17 mouse cellular contexts compared by ENCODE assay signal in the genomic region with DNA sequence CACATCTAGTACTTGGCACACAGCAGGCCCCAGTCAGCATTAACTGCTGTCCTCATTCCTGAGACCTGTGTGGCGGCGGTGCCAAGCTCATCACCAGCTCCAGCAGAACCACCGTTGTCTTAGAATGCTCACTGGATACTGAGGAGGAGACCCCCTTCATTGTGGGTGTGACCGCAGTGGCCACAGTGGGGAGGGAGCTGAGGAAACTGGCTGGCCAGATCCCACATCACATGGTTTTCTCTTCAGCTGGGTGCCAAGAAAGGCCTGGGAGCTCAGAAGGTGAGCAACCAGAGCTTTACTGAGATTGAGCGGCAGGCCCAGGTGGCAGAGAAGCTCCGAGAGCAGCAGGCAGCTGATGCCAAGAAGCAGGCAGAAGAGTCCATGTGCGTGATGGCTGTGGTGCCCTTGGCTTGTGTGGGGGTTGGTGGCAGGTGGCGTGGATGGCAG. TPM values are rescaled to one million over a fixed set of nuclear protein-coding genes. Genes with fewer than 3 reads are reported as not detected.
DNase-seq lines count a peak whose midpoint lies in the region; ATAC-seq and TF ChIP-seq lines count a peak whose summit lies in the region.
"Had no signal": no experiment of that assay in that cellular context is flagged by ENCODE, and none has a peak within 500 bp of the region (broad histone marks: within the 10 kb centered on the region; RNA-seq: fewer than 3 reads in every experiment).

No protein-coding gene starts in this region.

- no peak for TF ChIP-seq POLR2A in myocyte (IDR thresholded peaks at IDR 0.05; ENCODE audit: insufficient read length, low read depth)

- H3K4me2 ChIP-seq in intestine, embryonic 15.5 days (replicated peaks): no peak overlapping the region
- H3K4me2 ChIP-seq in intestine, postnatal 0 days (replicated peaks; ENCODE audit: low read depth): no peak overlapping the region
- no peak overlapping the region for H3K4me2 ChIP-seq in myocyte (ENCODE audit: low read depth)
- H3K4me2 ChIP-seq: forebrain, embryonic 13.5 days; hindbrain, embryonic 13.5 days; neural tube, embryonic 12.5 days had no signal

- intact Hi-C loops in heart, postnatal 14 days (cut with DNase I): loop anchor here (10.0 kb wide), 1 partner anchor 155 kb away; the partner anchor contains the start of gene Mybpc3

- TF ChIP-seq CTCF in intestine, postnatal 0 days (IDR thresholded peaks at IDR 0.05; ENCODE audit: low read depth): no peak

- no peaks in the 10 kb centered on the region for H3K27me3 ChIP-seq in intestine, embryonic 15.5 days (replicated peaks)
- no peaks in the 10 kb centered on the region for H3K27me3 ChIP-seq in intestine, postnatal 0 days (replicated peaks; ENCODE audit: control insufficient read depth, insufficient read depth, low read length)
- H3K27me3 ChIP-seq in myocyte (ENCODE audit: control insufficient read depth, insufficient read depth, insufficient read length): no peaks in the 10 kb centered on the region
- H3K27me3 ChIP-seq: forebrain, embryonic 13.5 days; hindbrain, embryonic 13.5 days; megakaryocyte, embryonic 14.5 days; neural tube, embryonic 12.5 days had no signal

- H3K4me1 ChIP-seq in intestine, embryonic 15.5 days (replicated peaks): peaks cover 3% of the 10 kb centered on the region
- no peaks in the 10 kb centered on the region for H3K4me1 ChIP-seq in intestine, postnatal 0 days (replicated peaks; ENCODE audit: control insufficient read depth, insufficient read depth, low read length)

- no peak overlapping the region for H3K9ac ChIP-seq in intestine, embryonic 15.5 days
- H3K9ac ChIP-seq in intestine, postnatal 0 days (ENCODE audit: low read depth, low read length): no peak overlapping the region
- H3K9ac ChIP-seq: forebrain, embryonic 13.5 days; hindbrain, embryonic 13.5 days; neural tube, embryonic 12.5 days had no signal

- peak; percentile 84 for DNase-seq in cerebellum, adult 9-10 months
- peak; percentile 83 for DNase-seq in gastrocnemius, postnatal 25 days
- DNase-seq in adrenal gland, postnatal 4 days (ENCODE audit: low spot score in 2 of 2): no peak
- no peak for DNase-seq in embryo, embryonic 10 days (ENCODE audit: low spot score)
- no peak for DNase-seq in heart, postnatal 14 days
- DNase-seq: adrenal gland, postnatal 14 days; B cell, adult 2 months had no signal

- no peak overlapping the region for H3ac ChIP-seq in myocyte (ENCODE audit: control insufficient read depth, insufficient read length)

- H3K79me2 ChIP-seq in myocyte (ENCODE audit: control insufficient read depth, insufficient read depth): peaks cover 27% of the 10 kb centered on the region

- no peaks in the 10 kb centered on the region for H3K9me3 ChIP-seq in intestine, embryonic 15.5 days
- no peaks in the 10 kb centered on the region for H3K9me3 ChIP-seq in intestine, postnatal 0 days (ENCODE audit: control insufficient read depth)
- H3K9me3 ChIP-seq: forebrain, embryonic 13.5 days; hindbrain, embryonic 13.5 days; megakaryocyte, embryonic 14.5 days; neural tube, embryonic 12.5 days had no signal

- H3K4me3 ChIP-seq in intestine, embryonic 15.5 days (replicated peaks): no peak overlapping the region
- H3K4me3 ChIP-seq in intestine, postnatal 0 days (ENCODE audit: low read depth, low read length): no peak overlapping the region
- no peak overlapping the region for H3K4me3 ChIP-seq in myocyte
- H3K4me3 ChIP-seq: forebrain, embryonic 13.5 days; hindbrain, embryonic 13.5 days; megakaryocyte, embryonic 14.5 days; neural tube, embryonic 12.5 days had no signal

- no peak for ATAC-seq in intestine, embryonic 15.5 days
- no peak for ATAC-seq in intestine, postnatal 0 days
- ATAC-seq: forebrain, embryonic 13.5 days; intestine, embryonic 16.5 days; lung, postnatal 0 days had no signal

- H3K36me3 ChIP-seq in intestine, embryonic 15.5 days: peaks cover 56% of the 10 kb centered on the region
- H3K36me3 ChIP-seq in intestine, postnatal 0 days (ENCODE audit: control insufficient read depth, insufficient read depth): peaks cover 67% of the 10 kb centered on the region
- H3K36me3 ChIP-seq in myocyte (ENCODE audit: control insufficient read depth, insufficient read depth): peaks cover 61% of the 10 kb centered on the region

- 93% methylated on average over 8 of the region's 8 CpGs for WGBS in intestine, embryonic 15.5 days
- WGBS in intestine, postnatal 0 days: 93% methylated on average over 8 of the region's 8 CpGs

- 0 out of 2 replicates have a peak overlapping the region, but pooled peaks have one; percentile 22 for H3K27ac ChIP-seq in intestine, embryonic 15.5 days
- H3K27ac ChIP-seq in intestine, postnatal 0 days (ENCODE audit: low read depth, low read length): no peak overlapping the region
- H3K27ac ChIP-seq: forebrain, embryonic 13.5 days; hindbrain, embryonic 13.5 days; kidney, postnatal 0 days; neural tube, embryonic 12.5 days had no signal

TF ChIP-seq in myocyte, 11 proteins besides CTCF, POLR2A, EP300 and RAD21:
- TF ChIP-seq TCF3 (IDR thresholded peaks at IDR 0.05; ENCODE audit: insufficient read length, low read depth): no peak
- peak in 2 of 3 experiments; percentile 50 to 57 for TF ChIP-seq MYOD1 (IDR thresholded peaks at IDR 0.05; ENCODE audit: control insufficient read depth in 1 of 3, insufficient read length in 2 of 3, low read depth in 2 of 3)

RNA-seq across cellular contexts. Expression of gene Arfgap2, which starts 4.9 kb away (rescaled TPM):
- 72.0 and 75.6 TPM in 2 replicates for polyA plus RNA-seq in intestine, embryonic 15.5 days (2015; fragmentation: Nextera tagmentation; extraction: Ambion mirVana)
- 37.6 and 39.0 TPM in 2 replicates for polyA plus RNA-seq in intestine, postnatal 0 days (2015; fragmentation: Nextera tagmentation; extraction: Ambion mirVana)
- total RNA-seq in gastrocnemius, postnatal 25 days (2021): 100 to 1,000 TPM; 100 to 119 TPM
- polyA plus RNA-seq in myocyte (2012; fragmentation: generic; extraction: Trizol): 60.4 TPM
- total RNA-seq in adrenal gland, postnatal 4 days (2021): 100 to 1,000 TPM; 112 to 119 TPM
- total RNA-seq in heart, postnatal 14 days (2021): 10 to 100 TPM; 59.2 to 62.4 TPM

RNA-seq across cellular contexts. Expression of gene Pacsin3, which starts 14.0 kb away (rescaled TPM):
- 21.3 and 22.3 TPM in 2 replicates for polyA plus RNA-seq in intestine, embryonic 15.5 days (2015; fragmentation: Nextera tagmentation; extraction: Ambion mirVana)
- 6.5 and 7.3 TPM in 2 replicates for polyA plus RNA-seq in intestine, postnatal 0 days (2015; fragmentation: Nextera tagmentation; extraction: Ambion mirVana)
- 100 to 1,000 TPM; 265 to 364 TPM for total RNA-seq in gastrocnemius, postnatal 25 days (2021)
- polyA plus RNA-seq in myocyte (2012; fragmentation: generic; extraction: Trizol): 141 TPM
- total RNA-seq in adrenal gland, postnatal 4 days (2021): 100 to 1,000 TPM; 111 to 112 TPM
- total RNA-seq in heart, postnatal 14 days (2021): 100 to 1,000 TPM; 106 to 109 TPM

RNA-seq across cellular contexts. Expression of gene Ddb2, which starts 32.9 kb away (rescaled TPM):
- polyA plus RNA-seq in intestine, embryonic 15.5 days (2015; fragmentation: Nextera tagmentation; extraction: Ambion mirVana): 14.8 and 17.4 TPM in 2 replicates
- 4.4 and 6.1 TPM in 2 replicates for polyA plus RNA-seq in intestine, postnatal 0 days (2015; fragmentation: Nextera tagmentation; extraction: Ambion mirVana)
- 1 to 10 TPM; 2.2 to 2.6 TPM for total RNA-seq in gastrocnemius, postnatal 25 days (2021)
- 2.0 TPM for polyA plus RNA-seq in myocyte (2012; fragmentation: generic; extraction: Trizol)
- 10 to 100 TPM; 19.1 to 19.7 TPM for total RNA-seq in adrenal gland, postnatal 4 days (2021)
- 1 to 10 TPM; 4.6 to 6.3 TPM for total RNA-seq in heart, postnatal 14 days (2021)

Comparison
In these comparisons a context has a peak if more than half of its experiments do, and no peak if none do; other contexts are left out.
1. DNase-seq: peak in cerebellum, adult 9-10 months (single experiment) and gastrocnemius, postnatal 25 days (single experiment); none in adrenal gland, postnatal 4 days (0 of 2), embryo, embryonic 10 days (single experiment) and heart, postnatal 14 days (0 of 2).